Mouse (Mus musculus): ENCODE results near the gene Car4.
A peak's percentile ranks its signal among the peaks of the same experiment; 100 is the strongest.

Gene Car4

GRCm38 (mm10) chr11:84957591-84958270, at the start of gene Car4:
Gene Car4 (plus strand): TSS chr11:84957786.
- no peak for DNase-seq (ENCODE audit: low read depth, low spot score)

DNA sequence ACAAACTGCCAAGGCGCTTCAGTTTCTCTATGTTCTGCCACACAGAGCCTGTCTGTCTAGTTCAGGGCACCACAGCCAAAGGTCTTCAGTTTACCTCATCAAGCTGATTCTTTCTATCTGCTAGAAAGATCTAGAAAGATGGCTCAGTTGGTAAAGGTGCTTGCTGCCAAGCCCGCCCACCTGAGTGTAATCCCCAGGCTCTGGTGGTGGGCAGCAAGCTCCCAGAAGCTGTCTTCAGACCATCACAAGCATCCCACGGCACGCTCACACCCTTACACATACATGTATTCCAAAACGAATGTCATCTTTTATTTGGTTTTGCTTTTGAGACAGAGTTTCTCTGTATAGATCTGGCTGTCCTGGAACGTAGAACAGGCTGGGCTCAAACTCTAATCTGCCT, 49.1 kb upstream of the Car4 start:
- DNase-seq (ENCODE audit: low read depth, low spot score), result no peak

GRCm38 (mm10) chr11:84910411-84910810, 47.2 kb upstream of the Car4 start:
- DNase-seq (ENCODE audit: low read depth, low spot score), result no peak

DNA sequence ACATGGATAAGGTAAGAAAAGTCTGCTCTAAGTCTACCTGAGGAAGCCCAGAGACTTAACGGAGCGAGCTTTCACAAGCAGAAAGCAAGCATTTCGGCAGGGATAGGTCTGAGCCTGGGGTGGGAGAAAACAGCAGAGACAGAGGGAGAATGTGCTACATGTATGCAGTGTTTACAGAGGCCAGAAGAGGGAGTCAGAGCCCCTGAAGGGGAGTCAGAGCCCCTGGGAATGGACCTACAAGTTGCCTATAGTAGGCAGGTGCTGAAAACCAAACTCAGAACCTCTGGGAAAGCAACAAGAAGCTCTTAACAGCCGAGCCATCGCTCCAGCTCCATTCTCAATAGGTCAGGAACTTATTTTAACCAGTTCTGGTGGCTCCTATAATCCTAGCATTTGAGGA, 42.9 kb upstream of the Car4 start:
- peak; percentile 51 for DNase-seq (ENCODE audit: low read depth, low spot score)

DNA sequence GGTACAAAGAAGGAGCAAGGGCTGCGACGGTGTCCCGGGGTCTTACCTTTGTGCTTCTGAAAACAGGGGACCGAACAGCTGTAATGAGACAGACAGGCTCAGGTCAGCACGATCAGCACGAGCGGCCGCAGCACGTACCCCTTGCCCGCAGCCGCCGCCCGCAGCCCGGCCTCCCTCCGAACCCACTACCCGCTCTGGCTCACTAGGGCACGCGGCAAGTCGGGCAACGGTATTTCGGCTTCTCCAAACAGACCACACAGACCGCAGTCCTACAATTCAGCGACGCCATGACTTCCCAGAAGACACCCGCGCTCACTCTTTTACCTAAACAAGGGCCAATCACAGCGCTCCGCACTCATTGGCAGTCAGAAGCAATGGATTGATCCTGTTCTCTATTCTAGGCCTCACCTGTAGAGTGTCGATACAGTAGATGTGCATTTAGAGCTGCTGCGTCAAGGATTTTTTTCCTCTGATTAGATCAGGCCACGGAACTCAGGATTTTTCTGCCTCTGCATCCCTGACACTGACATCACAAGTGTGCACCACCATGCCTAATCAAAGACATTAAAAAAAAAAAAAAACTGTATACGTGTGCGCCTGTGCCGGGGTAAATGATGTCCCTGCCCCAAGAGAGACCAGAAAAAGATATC, 41.4 kb upstream of the Car4 start, which contains the start of gene Znhit3:
Gene Znhit3 (minus strand): TSS at position 314 of the 650 bp plus-strand sequence.
- DNase-seq (ENCODE audit: low read depth, low spot score), result peak; percentile 86

DNA sequence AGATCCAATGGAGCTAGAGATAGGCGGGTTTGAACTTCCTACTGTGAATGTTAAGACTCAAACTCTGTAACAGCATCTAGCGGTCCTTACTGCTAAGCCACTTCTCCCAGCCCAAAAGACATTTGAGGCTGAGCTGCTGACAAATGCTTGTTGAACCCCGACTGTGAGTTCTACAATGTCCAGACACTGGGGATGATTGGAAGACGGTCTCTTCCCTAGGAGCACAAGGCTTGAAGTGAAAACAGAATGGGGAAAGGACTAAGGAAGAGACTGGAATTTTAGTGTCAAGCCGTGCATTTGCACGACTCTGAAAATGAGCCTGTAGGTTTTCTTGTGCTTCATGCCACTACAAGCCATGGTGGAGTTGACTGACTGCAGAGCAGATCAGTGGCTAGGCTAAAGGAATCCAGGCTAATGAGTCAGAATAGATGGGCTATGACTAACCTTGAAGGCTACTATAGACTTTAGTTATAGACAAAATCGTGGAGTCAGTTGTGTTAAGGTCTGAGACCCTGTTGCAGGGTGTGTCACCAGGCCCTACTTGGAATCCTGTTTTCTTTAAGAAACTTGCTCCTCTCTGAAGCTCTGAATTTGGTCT, 40.8 kb upstream of the Car4 start:
- DNase-seq (ENCODE audit: low read depth, low spot score), result no peak

DNA sequence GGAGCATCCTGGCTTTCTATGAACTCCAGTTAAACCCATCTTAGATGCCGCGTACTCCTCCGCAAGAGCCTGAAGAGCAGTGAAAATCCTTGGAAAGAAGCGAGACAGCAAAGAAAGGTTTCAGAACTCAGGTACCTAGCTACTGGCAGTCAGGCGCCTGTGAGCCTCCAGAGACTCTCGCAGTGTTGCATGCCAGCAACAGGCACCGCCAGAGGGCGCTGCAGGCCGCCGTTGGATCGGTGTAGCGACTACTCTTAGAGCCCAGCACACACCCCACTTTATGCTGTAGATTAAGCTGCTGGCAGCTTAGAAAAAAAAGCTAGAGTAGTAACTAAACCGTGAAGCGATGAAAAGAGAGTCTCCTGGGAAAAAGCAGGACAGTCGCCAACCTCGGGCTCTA, 39.2 kb upstream of the Car4 start:
- DNase-seq (ENCODE audit: low read depth, low spot score), result peak; percentile 90

DNA sequence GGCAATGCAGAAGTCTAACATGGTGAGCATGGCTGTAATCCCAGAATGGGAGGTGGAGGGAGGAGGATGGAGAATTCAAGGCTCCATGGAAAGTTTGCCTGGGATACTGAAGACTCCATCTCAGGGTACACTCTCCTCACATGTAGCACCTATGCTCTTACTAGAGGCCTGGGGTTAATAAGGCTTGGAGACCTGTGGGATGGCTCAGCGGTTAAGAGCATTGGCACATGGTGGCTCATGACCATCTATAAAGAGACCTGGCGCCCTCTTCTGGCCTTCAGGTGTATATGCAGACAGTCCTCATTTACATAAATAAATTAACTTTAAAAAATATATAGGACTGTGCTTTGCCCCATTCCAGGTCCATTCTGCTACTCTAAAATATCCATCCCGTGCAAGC, 38.3 kb upstream of the Car4 start:
- DNase-seq (ENCODE audit: low read depth, low spot score), result peak; percentile 69

DNA sequence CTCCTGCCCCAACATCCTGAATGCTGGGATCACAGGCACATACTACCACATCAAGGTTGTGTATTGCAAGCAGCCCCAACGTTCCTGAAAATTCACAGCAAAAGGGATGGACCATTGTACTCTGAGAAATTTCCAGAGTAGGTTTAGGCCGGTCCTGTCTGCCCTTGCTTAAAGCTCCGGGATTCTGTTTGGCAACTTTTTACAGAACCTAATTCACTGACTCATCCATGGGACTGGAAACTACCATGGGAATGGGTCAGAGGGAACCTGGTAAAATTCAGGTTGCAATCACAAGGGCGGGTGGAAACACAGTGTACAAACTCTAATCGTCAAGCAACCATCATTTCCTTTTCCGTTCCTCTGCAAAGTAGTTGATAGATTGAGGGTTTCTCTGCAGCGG, 37.6 kb upstream of the Car4 start:
- no peak for DNase-seq (ENCODE audit: low read depth, low spot score)

DNA sequence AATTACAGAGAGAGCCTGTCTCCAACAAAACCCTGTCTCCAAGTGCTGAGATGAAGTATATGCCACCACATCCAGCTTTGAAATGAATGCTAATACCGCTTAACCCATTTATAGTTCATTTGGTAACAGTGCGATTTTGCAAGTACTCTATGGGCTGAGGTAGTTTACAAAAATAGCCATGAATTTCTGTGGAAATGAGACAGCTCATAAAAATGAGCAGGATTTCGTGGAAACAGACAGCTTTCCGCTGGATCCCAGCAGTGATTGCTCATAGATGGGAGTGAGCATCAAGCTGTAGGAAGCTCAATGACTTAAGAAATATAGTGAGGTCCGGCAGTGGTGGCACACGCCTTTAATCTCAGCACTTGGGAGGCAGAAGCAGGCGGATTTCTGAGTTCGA, 36.6 kb upstream of the Car4 start:
- DNase-seq (ENCODE audit: low read depth, low spot score), result no peak

DNA sequence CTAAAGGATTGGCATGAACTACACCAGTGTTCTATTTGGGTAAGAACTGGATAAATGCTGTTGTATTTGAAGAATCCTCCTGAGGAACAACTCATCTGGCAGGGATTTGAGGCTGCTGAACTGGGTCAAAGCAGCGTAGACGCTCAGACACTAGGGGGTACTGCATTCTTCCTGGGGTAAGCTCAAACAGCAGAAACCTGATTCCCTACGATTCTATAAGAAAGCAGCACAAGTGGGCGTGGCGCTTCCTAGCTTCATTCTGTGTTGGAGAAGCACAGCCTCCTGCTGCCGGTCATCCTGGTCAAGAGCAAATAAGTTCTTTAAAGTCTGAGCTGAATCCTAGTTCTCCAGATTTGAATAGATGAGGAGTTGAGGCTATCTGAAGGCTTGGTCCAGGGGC, 25.3 kb upstream of the Car4 start:
- DNase-seq (ENCODE audit: low read depth, low spot score), result no peak

GRCm38 (mm10) chr11:84939508-84940053, 18.0 kb upstream of the Car4 start:
- DNase-seq (ENCODE audit: low read depth, low spot score), result no peak

DNA sequence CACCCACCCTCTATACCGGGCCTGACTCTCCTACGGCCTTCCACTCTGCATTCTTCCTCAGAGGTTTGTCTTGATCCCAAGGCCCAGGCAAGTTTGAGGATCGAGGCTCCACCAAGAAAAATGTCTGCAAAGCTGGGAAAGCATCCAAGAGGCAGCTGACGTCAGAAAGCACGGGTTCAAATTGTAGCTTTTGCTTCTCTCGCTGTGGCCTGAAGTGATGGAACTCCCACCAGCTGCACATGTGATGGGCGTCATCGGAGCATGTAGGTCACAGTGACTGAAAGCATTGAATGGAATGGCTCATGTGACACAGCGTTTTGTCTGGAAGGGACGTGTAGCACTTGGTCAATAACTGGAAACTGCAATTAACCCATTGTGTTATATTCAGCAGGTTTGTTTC, 17.4 kb upstream of the Car4 start:
- DNase-seq (ENCODE audit: low read depth, low spot score), result no peak

- peak; percentile 31 for DNase-seq (ENCODE audit: low read depth, low spot score)
These were observed 13.6 kb upstream of the Car4 start for GRCm38 (mm10) chr11:84943948-84944347.

DNA sequence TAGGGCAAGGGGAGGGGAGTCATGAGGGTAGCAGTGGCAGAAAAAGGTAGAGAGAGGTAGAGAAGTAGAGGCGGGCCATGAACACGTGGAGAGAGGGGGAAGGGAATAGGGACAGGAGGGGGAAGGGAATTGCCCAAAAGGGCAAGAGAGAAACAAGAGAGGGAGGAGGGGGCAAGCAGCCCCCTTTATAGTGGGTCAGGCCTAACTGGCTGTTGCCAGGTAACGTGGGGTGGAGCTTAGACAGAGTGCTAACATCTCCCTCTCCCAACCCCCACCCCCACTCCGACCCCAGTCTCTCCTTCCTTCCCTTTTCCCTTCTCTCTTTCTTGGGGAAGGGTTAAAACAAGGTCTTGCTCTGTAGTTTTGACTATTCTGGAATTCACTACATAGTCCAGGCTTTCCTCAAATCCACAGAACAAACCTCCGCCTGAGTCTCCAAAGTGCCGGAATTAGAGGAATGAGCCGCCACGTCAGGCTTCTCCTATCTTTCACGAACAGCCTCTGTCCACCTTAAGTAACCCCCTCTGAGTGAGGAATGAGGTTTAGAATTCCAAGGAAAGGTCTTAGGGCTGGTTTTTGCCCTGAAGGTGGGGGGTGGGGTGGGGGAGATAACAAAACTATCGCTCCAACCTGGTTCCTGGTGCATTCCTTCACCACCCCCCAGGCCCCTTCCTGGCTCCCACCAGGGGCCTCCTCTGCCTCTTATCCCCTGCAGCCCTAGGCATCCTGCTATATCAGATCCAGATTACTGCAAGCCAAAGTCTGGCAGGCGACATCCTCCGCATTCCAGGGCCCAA, 12.7 kb upstream of the Car4 start:
- no peak for DNase-seq (ENCODE audit: low read depth, low spot score)

DNA sequence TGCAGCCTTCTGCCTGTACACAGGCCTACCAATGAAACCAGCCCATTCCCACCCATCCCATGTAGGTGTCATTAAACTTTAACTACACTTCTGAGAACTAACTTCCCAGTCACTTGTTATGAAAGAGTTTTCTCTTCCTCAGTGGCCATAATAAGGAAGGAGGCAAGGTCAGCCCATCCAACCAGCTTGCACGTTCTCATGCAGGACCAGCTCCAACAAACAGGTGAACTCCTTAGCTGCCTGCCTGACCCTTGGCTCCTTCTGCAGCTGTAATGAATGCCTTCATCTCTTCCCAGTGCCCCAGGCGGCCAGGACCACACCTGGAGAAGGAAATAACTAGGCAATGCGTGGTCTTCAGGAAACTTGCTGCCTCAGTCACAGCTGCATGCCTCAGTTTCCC, 11.7 kb upstream of the Car4 start:
- no peak for DNase-seq (ENCODE audit: low read depth, low spot score)

GRCm38 (mm10) chr11:84947206-84947605, 10.4 kb upstream of the Car4 start:
- DNase-seq (ENCODE audit: low read depth, low spot score), result no peak

- no peak for DNase-seq (ENCODE audit: low read depth, low spot score)
These were observed 9.5 kb upstream of the Car4 start for GRCm38 (mm10) chr11:84948114-84948513.

DNA sequence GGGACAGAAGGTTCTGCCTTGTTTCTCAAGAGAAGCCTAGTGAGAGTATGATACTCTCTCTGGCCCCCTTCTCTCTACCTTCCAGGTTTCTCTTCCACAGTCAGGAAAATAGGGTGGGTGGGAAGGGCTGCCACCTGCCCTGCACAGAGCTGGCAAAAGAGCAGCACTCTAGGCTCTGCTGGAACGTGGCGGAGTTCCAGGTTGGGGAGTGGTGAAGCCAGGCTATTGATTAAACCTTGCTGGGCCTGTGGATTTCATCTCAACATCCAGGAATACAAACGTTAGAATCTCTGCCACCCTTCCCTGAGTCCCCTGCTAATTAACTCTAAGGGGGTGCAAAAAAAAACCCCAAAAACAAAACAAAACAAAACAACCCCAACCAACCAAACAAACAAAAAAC, 9.1 kb upstream of the Car4 start:
- DNase-seq (ENCODE audit: low read depth, low spot score), result no peak

GRCm38 (mm10) chr11:84952611-84953010, 5.0 kb upstream of the Car4 start:
- DNase-seq (ENCODE audit: low read depth, low spot score), result no peak

DNA sequence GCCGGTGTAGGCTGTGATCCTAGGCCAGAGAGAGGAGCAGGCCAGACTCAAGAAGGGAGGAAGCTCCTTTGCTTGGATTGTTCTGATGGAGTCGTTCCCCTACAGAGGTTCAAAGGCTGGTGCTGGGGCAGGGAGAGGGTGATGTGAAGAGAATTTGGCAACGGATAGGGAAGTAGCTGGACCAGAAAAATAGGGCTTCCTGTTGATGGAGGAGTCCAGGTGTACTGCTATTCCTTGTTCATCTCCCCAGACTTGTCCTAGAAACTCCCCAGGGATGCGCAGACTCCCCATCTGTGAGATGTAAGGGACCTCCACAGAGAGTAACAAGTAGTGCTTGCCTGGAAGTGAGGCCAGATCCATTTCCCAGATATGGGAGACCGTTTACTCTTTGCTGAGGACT, 1.2 kb upstream of the Car4 start:
- DNase-seq (ENCODE audit: low read depth, low spot score), result no peak

- no peak for DNase-seq (ENCODE audit: low read depth, low spot score)
These were observed 415 bp upstream of the Car4 start for GRCm38 (mm10) chr11:84957171-84957570.
